Mouse (Mus musculus): ENCODE results near the gene Mlxipl. TPM values are rescaled to one million over a fixed set of nuclear protein-coding genes. Genes with fewer than 3 reads are reported as not detected.

Mlxipl gene
- polyA plus RNA-seq, 1 experiment = not detected

GRCm38 (mm10) chr5:135115241-135115640 is 25.6 kb downstream of the Mlxipl start:
- TF ChIP-seq GATA1 (IDR thresholded peaks at IDR 0.05; ENCODE audit: low read length) = no peak

- TF ChIP-seq GATA1 (IDR thresholded peaks at IDR 0.05; ENCODE audit: low read length) = no peak
Measured at GRCm38 (mm10) chr5:135118589-135119081, 28.9 kb downstream of the Mlxipl start.

- no peak for TF ChIP-seq GATA1 (IDR thresholded peaks at IDR 0.05; ENCODE audit: low read length)
Measured at GRCm38 (mm10) chr5:135120753-135121152, 31.1 kb downstream of the Mlxipl start.

- no peak for TF ChIP-seq GATA1 (IDR thresholded peaks at IDR 0.05; ENCODE audit: low read length)
Measured at GRCm38 (mm10) chr5:135126121-135126520, 36.4 kb downstream of the Mlxipl start.

GRCm38 (mm10) chr5:135127669-135128068 is 38.0 kb downstream of the Mlxipl start:
- no peak for TF ChIP-seq GATA1 (IDR thresholded peaks at IDR 0.05; ENCODE audit: low read length)

GRCm38 (mm10) chr5:135129747-135130146 is 40.1 kb downstream of the Mlxipl start:
- TF ChIP-seq GATA1 (IDR thresholded peaks at IDR 0.05; ENCODE audit: low read length) = no peak

GRCm38 (mm10) chr5:135133736-135134405 is 44.2 kb downstream of the Mlxipl start:
- no peak for TF ChIP-seq GATA1 (IDR thresholded peaks at IDR 0.05; ENCODE audit: low read length)

- no peak for TF ChIP-seq GATA1 (IDR thresholded peaks at IDR 0.05; ENCODE audit: low read length)
Measured at GRCm38 (mm10) chr5:135134534-135134933, 44.8 kb downstream of the Mlxipl start.

GRCm38 (mm10) chr5:135139881-135140280 is 50.2 kb downstream of the Mlxipl start:
- TF ChIP-seq GATA1 (IDR thresholded peaks at IDR 0.05; ENCODE audit: low read length) = no peak

- no peak for TF ChIP-seq GATA1 (IDR thresholded peaks at IDR 0.05; ENCODE audit: low read length)
Measured at GRCm38 (mm10) chr5:135144469-135144868, 54.8 kb downstream of the Mlxipl start.

GRCm38 (mm10) chr5:135145532-135145931 is 55.8 kb downstream of the Mlxipl start:
- TF ChIP-seq GATA1 (IDR thresholded peaks at IDR 0.05; ENCODE audit: low read length) = no peak

GRCm38 (mm10) chr5:135145955-135146354 is 56.3 kb downstream of the Mlxipl start:
- TF ChIP-seq GATA1 (IDR thresholded peaks at IDR 0.05; ENCODE audit: low read length) = no peak

GRCm38 (mm10) chr5:135148715-135149052 is 59.0 kb downstream of the Mlxipl start:
- no peak for TF ChIP-seq GATA1 (IDR thresholded peaks at IDR 0.05; ENCODE audit: low read length)

- no peak for TF ChIP-seq GATA1 (IDR thresholded peaks at IDR 0.05; ENCODE audit: low read length)
Measured at GRCm38 (mm10) chr5:135149053-135149819, 59.5 kb downstream of the Mlxipl start, which contains the start of gene Tbl2. Tbl2 (plus strand) TSS chr5:135149657.

GRCm38 (mm10) chr5:135149820-135150178 is 60.1 kb downstream of the Mlxipl start:
- no peak for TF ChIP-seq GATA1 (IDR thresholded peaks at IDR 0.05; ENCODE audit: low read length)

GRCm38 (mm10) chr5:135156496-135156895 is 66.8 kb downstream of the Mlxipl start:
- TF ChIP-seq GATA1 (IDR thresholded peaks at IDR 0.05; ENCODE audit: low read length) = no peak

GRCm38 (mm10) chr5:135161221-135161620 is 71.5 kb downstream of the Mlxipl start:
- no peak for TF ChIP-seq GATA1 (IDR thresholded peaks at IDR 0.05; ENCODE audit: low read length)
